Mouse (Mus musculus): ENCODE results near the gene Sec31a. TPM values are rescaled to one million over a fixed set of nuclear protein-coding genes. Genes with fewer than 3 reads are reported as not detected.

Gene Sec31a
- polyA plus RNA-seq, 1 experiment from 2014 or later = 136 TPM

DNA sequence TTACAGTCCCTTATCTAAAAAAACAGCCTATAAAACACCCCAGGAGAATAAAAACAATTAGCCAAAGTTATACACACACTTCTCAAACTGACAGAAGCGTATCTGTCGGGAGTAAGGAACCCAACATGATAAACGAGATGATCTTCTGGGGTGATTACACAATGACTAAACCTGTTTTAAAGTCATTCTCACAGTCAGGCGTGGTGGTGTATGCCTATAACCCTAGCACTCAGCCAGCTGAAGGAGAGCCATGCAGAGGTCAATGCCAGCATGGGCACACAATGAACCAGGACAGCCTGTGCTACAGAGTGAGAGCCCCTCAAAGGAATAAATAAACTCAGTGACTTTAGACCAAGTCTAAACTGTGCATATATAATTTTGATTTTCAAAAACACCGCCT is 7.5 kb downstream of the Sec31a start:
- WGBS = 88% methylated on average over 5 of the region's 5 CpGs
- ATAC-seq (ENCODE audit: insufficient number of reproducible peaks, insufficient read depth, low FRiP score, low TSS enrichment, low read depth) = no peak
- Histone ChIP-seq H3K4me3 (replicated peaks) (no peak overlapping the region), H3K9ac (replicated peaks) (no peak overlapping the region), H3K4me2 (no peak overlapping the region), H3K36me3 (peaks cover 55% of the 10 kb centered on the region), H3K27ac (no peak overlapping the region), H3K9me3 (no peaks in the 10 kb centered on the region), H3K4me1 (replicated peaks) (no peaks in the 10 kb centered on the region; the same call in 1 of the 2 replicates), H3K27me3 (no peaks in the 10 kb centered on the region)

- Histone ChIP-seq H3K27ac (no peak overlapping the region), H3K27me3 (no peaks in the 10 kb centered on the region), H3K4me3 (replicated peaks) (no peak overlapping the region), H3K4me1 (replicated peaks) (no peaks in the 10 kb centered on the region), H3K9ac (replicated peaks) (no peak overlapping the region), H3K9me3 (no peaks in the 10 kb centered on the region), H3K36me3 (peaks cover 95% of the 10 kb centered on the region), H3K4me2 (no peak overlapping the region)
- no peak for ATAC-seq (ENCODE audit: insufficient number of reproducible peaks, insufficient read depth, low FRiP score, low TSS enrichment, low read depth)
- WGBS = 95% methylated on average over 3 of the region's 3 CpGs
These were observed 19.3 kb downstream of the Sec31a start for GRCm38 (mm10) chr5:100396753-100397152.

DNA sequence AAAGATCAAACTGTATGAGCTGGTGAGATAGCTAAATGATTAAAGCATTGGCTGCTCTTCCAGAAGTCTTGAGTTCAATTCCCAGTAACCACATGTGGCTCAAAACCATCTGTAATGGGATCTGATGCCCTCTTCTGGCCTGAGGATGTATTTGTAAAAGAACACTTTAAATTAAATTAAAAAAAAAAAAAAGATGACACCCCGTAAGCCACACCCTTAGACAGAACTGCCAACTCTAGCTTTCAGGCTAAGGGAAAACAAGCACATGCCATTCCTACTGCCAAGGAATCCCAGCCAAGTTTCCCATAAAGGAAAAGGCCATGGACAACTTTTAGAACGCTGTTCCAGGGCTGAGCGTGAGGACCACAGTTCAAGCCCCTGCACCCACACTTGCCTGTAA is 22.4 kb downstream of the Sec31a start:
- ATAC-seq (ENCODE audit: insufficient number of reproducible peaks, insufficient read depth, low FRiP score, low TSS enrichment, low read depth) = no peak
- Histone ChIP-seq H3K27me3 (no peaks in the 10 kb centered on the region), H3K4me3 (replicated peaks) (no peak overlapping the region)

GRCm38 (mm10) chr5:100392436-100392955 is 23.5 kb downstream of the Sec31a start:
- Histone ChIP-seq H3K27me3 (no peaks in the 10 kb centered on the region), H3K4me2 (no peak overlapping the region), H3K36me3 (peaks cover 97% of the 10 kb centered on the region), H3K9me3 (no peaks in the 10 kb centered on the region), H3K4me3 (replicated peaks) (no peak overlapping the region), H3K27ac (no peak overlapping the region), H3K9ac (replicated peaks) (no peak overlapping the region), H3K4me1 (replicated peaks) (no peaks in the 10 kb centered on the region)
- no peak for ATAC-seq (ENCODE audit: insufficient number of reproducible peaks, insufficient read depth, low FRiP score, low TSS enrichment, low read depth)
- 92% methylated on average over 20 of the region's 20 CpGs for WGBS

More for the DNA sequence above, 22.4 kb downstream of the Sec31a start:
- WGBS = 90% methylated on average over 3 of the region's 3 CpGs
- no peak overlapping the region for H3K27ac ChIP-seq
- H3K9me3 ChIP-seq = no peaks in the 10 kb centered on the region
- peaks cover 100% of the 10 kb centered on the region for H3K36me3 ChIP-seq
- no peak overlapping the region for H3K4me2 ChIP-seq
- no peaks in the 10 kb centered on the region for H3K4me1 ChIP-seq (replicated peaks)
- H3K9ac ChIP-seq (replicated peaks) = no peak overlapping the region

DNA sequence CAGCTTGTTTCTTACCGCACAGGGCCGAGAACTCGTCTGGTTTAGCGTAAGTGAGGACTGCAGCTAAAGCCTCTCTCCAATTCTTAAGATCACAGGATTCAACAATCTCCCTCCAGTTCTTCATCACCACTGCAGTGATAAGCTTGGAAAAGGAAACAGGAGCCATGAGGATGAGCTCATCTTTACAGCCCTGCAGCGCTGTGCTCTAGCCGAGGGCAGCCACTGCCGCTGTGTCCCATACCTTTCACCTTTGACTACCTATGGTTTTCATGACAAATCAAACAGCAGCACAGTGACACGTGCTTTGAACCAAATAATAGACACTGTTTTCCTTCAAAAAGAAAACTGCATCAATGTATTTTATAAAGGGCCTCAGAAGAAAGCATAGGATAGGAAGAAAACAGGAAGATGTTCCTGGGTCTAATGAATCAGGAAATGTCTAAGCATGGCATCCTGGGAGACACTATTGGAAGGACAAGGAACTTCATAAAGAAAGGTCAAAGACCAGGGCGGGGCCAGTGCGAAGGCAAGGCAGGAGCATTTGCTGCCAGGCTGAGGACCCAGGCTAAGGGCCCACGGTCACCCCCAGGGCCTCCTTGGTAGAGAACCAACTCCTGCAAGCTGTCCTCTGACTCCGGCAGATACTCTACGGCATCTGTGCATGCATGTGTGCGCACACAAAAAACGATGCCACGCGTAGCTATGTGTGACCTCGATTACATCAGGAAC is 32.1 kb downstream of the Sec31a start:
- no peaks in the 10 kb centered on the region for H3K4me1 ChIP-seq (replicated peaks)
- H3K9ac ChIP-seq (replicated peaks) = no peak overlapping the region
- H3K27me3 ChIP-seq = no peaks in the 10 kb centered on the region
- no peak overlapping the region for H3K4me2 ChIP-seq
- no peak overlapping the region for H3K27ac ChIP-seq
- 96% methylated on average over 18 of the region's 18 CpGs for WGBS
- peaks cover 93% of the 10 kb centered on the region for H3K36me3 ChIP-seq
- no peak for ATAC-seq (ENCODE audit: insufficient number of reproducible peaks, insufficient read depth, low FRiP score, low TSS enrichment, low read depth)
- H3K9me3 ChIP-seq = no peaks in the 10 kb centered on the region
- no peak overlapping the region for H3K4me3 ChIP-seq (replicated peaks)

DNA sequence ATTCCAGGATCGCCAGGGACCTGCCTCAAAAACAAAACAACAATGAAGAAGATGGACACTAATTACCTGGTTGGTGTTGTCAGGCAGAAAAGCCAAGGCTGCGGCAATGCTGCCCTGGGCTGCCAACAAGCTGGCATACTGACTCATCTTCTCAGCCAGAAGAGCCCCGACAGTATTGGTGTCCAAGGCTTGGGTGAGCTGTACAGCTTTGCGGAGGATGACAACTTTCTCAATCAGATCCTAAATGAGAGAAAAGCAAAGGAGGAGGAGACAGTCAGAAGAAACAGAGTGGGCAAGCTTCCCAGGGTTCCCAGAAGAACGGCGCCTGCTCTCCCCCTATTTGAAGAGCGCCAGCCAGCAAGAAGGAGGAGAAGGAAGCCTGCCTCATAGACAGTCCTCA is 34.9 kb downstream of the Sec31a start:
- no peaks in the 10 kb centered on the region for H3K4me1 ChIP-seq (replicated peaks)
- H3K4me3 ChIP-seq (replicated peaks) = no peak overlapping the region
- no peak overlapping the region for H3K9ac ChIP-seq (replicated peaks)
- H3K36me3 ChIP-seq = peaks cover 97% of the 10 kb centered on the region
- H3K27me3 ChIP-seq = no peaks in the 10 kb centered on the region
- H3K4me2 ChIP-seq = no peak overlapping the region
- WGBS = 95% methylated on average over 7 of the region's 7 CpGs
- H3K27ac ChIP-seq = no peak overlapping the region
- no peak for ATAC-seq (ENCODE audit: insufficient number of reproducible peaks, insufficient read depth, low FRiP score, low TSS enrichment, low read depth)
- no peaks in the 10 kb centered on the region for H3K9me3 ChIP-seq

DNA sequence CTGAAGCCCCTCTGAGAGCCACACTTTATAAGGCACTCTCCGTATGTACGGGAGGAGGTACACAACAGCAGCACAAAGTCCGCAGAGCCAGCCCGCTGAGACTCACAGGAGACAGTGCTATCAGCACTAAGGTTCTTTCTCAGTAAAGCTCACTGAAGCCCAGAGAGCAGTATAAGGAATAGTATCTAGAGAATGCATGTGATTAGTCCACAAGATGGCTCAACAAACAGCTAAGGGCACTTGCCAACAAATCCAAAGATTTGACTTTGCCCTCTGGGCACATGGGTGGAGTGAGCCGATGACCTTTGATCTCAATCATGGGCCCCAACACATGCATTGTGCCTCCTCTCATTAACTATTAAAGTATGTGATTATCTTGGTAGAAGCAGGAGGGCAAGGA is 35.8 kb downstream of the Sec31a start:
- no peaks in the 10 kb centered on the region for H3K9me3 ChIP-seq

GRCm38 (mm10) chr5:100378981-100379380 is 37.1 kb downstream of the Sec31a start:
- Histone ChIP-seq H3K9me3 (no peaks in the 10 kb centered on the region), H3K4me2 (no peak overlapping the region), H3K4me1 (replicated peaks) (no peaks in the 10 kb centered on the region), H3K27me3 (no peaks in the 10 kb centered on the region), H3K36me3 (peaks cover 98% of the 10 kb centered on the region), H3K9ac (replicated peaks) (no peak overlapping the region), H3K27ac (no peak overlapping the region), H3K4me3 (replicated peaks) (no peak overlapping the region)
- no peak for ATAC-seq (ENCODE audit: insufficient number of reproducible peaks, insufficient read depth, low FRiP score, low TSS enrichment, low read depth)
- WGBS = 91% methylated on average over 2 of the region's 2 CpGs

More for the DNA sequence above, 35.8 kb downstream of the Sec31a start:
- Histone ChIP-seq H3K9ac (replicated peaks) (no peak overlapping the region), H3K27me3 (no peaks in the 10 kb centered on the region), H3K4me2 (no peak overlapping the region), H3K4me3 (replicated peaks) (no peak overlapping the region), H3K27ac (no peak overlapping the region), H3K4me1 (replicated peaks) (no peaks in the 10 kb centered on the region), H3K36me3 (peaks cover 97% of the 10 kb centered on the region)
- WGBS = 93% methylated on average over 5 of the region's 5 CpGs
- no peak for ATAC-seq (ENCODE audit: insufficient number of reproducible peaks, insufficient read depth, low FRiP score, low TSS enrichment, low read depth)

GRCm38 (mm10) chr5:100378211-100378610 is 37.8 kb downstream of the Sec31a start:
- Histone ChIP-seq H3K4me1 (replicated peaks) (no peaks in the 10 kb centered on the region), H3K4me3 (replicated peaks) (no peak overlapping the region), H3K4me2 (no peak overlapping the region), H3K9me3 (no peaks in the 10 kb centered on the region), H3K9ac (replicated peaks) (no peak overlapping the region), H3K27ac (no peak overlapping the region), H3K27me3 (no peaks in the 10 kb centered on the region), H3K36me3 (peaks cover 98% of the 10 kb centered on the region)
- no peak for ATAC-seq (ENCODE audit: insufficient number of reproducible peaks, insufficient read depth, low FRiP score, low TSS enrichment, low read depth)
- WGBS = 94% methylated on average over 5 of the region's 5 CpGs

GRCm38 (mm10) chr5:100377376-100377775 is 38.7 kb downstream of the Sec31a start:
- 78% methylated on average over 2 of the region's 2 CpGs for whole genome bisulfite sequencing
- H3K9me3 ChIP-seq = no peaks in the 10 kb centered on the region
- H3K36me3 ChIP-seq = peaks cover 98% of the 10 kb centered on the region
- ATAC-seq (ENCODE audit: insufficient number of reproducible peaks, insufficient read depth, low FRiP score, low TSS enrichment, low read depth) = no peak
- no peak overlapping the region for H3K27ac ChIP-seq
- no peak overlapping the region for H3K9ac ChIP-seq (replicated peaks)
- no peak overlapping the region for H3K4me2 ChIP-seq
- no peaks in the 10 kb centered on the region for H3K27me3 ChIP-seq
- no peak overlapping the region for H3K4me3 ChIP-seq (replicated peaks)
- H3K4me1 ChIP-seq (replicated peaks) = no peaks in the 10 kb centered on the region

- Histone ChIP-seq H3K27ac (no peak overlapping the region), H3K4me2 (no peak overlapping the region), H3K4me3 (replicated peaks) (no peak overlapping the region), H3K4me1 (replicated peaks) (no peaks in the 10 kb centered on the region), H3K9ac (replicated peaks) (no peak overlapping the region), H3K9me3 (no peaks in the 10 kb centered on the region), H3K36me3 (peaks cover 90% of the 10 kb centered on the region), H3K27me3 (no peaks in the 10 kb centered on the region)
- no peak for ATAC-seq (ENCODE audit: insufficient number of reproducible peaks, insufficient read depth, low FRiP score, low TSS enrichment, low read depth)
- WGBS = 89% methylated on average over 2 of the region's 2 CpGs
These were observed 41.3 kb downstream of the Sec31a start for GRCm38 (mm10) chr5:100374703-100375102.

GRCm38 (mm10) chr5:100373952-100374351 is 42.1 kb downstream of the Sec31a start:
- Histone ChIP-seq H3K9me3 (no peaks in the 10 kb centered on the region), H3K36me3 (peaks cover 87% of the 10 kb centered on the region), H3K4me1 (replicated peaks) (no peaks in the 10 kb centered on the region), H3K27me3 (no peaks in the 10 kb centered on the region), H3K4me2 (no peak overlapping the region), H3K4me3 (replicated peaks) (no peak overlapping the region), H3K27ac (no peak overlapping the region), H3K9ac (replicated peaks) (no peak overlapping the region)
- ATAC-seq (ENCODE audit: insufficient number of reproducible peaks, insufficient read depth, low FRiP score, low TSS enrichment, low read depth) = 0 out of 2 replicates have a peak, but pooled peaks have one; percentile 52
- 51% methylated on average over 5 of the region's 5 CpGs for WGBS
